In the genomic region with DNA sequence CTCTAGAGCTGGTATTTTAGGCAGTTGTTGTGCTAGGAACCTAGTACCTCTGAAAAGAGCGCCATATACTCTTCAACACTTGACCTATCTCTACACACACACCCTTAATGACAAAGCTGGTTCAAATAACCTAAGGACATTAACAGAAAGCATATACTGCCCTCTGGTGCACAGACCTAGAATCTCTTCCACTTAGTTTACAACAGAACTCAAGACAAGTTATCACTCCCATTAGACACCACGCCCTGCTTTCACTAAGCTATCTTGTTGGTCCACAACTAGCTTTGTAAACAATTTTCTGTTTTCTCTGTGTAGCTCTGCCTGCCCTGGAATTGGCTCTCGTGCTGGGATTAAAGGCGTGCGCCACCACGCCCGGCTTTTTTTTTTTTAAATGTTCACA, we compare ENCODE assay signal across 9 mouse cellular contexts. TPM values are rescaled to one million over a fixed set of nuclear protein-coding genes. Genes with fewer than 3 reads are reported as not detected.
DNase-seq lines count a peak whose midpoint lies in the region; ATAC-seq and TF ChIP-seq lines count a peak whose summit lies in the region.
"Had no signal": no experiment of that assay in that cellular context is flagged by ENCODE, and none has a peak within 500 bp of the region (broad histone marks: within the 10 kb centered on the region; RNA-seq: fewer than 3 reads in every experiment).

No protein-coding gene starts in this region.

- no peaks in the 10 kb centered on the region for H3K27me3 ChIP-seq in hindbrain, postnatal 0 days (ENCODE audit: insufficient read depth, low read length)
- H3K27me3 ChIP-seq in hindbrain, embryonic 13.5 days = no peaks in the 10 kb centered on the region
- H3K27me3 ChIP-seq: embryonic facial prominence, embryonic 13.5 days had no signal

- no peaks in the 10 kb centered on the region for H3K9me3 ChIP-seq in hindbrain, postnatal 0 days (ENCODE audit: low read length)
- no peaks in the 10 kb centered on the region for H3K9me3 ChIP-seq in hindbrain, embryonic 13.5 days
- H3K9me3 ChIP-seq: embryonic facial prominence, embryonic 13.5 days had no signal

- H3K4me3 ChIP-seq in hindbrain, postnatal 0 days (ENCODE audit: low read length) = no peak overlapping the region
- no peak overlapping the region for H3K4me3 ChIP-seq in hindbrain, embryonic 13.5 days
- H3K4me3 ChIP-seq: embryonic facial prominence, embryonic 13.5 days had no signal

- no peak overlapping the region for H3K27ac ChIP-seq in hindbrain, postnatal 0 days
- no peak overlapping the region for H3K27ac ChIP-seq in hindbrain, embryonic 13.5 days
- H3K27ac ChIP-seq: embryonic facial prominence, embryonic 13.5 days had no signal

- 90% methylated on average over 7 of the region's 7 CpGs for WGBS in hindbrain, postnatal 0 days
- 93% methylated on average over 7 of the region's 7 CpGs for WGBS in hindbrain, embryonic 13.5 days

- no peak overlapping the region for H3K9ac ChIP-seq in hindbrain, postnatal 0 days (replicated peaks; ENCODE audit: low read length)
- no peak overlapping the region for H3K9ac ChIP-seq in hindbrain, embryonic 13.5 days
- H3K9ac ChIP-seq: embryonic facial prominence, embryonic 13.5 days had no signal

- peaks cover 26% of the 10 kb centered on the region; the same call in 1 of the 2 replicates for H3K36me3 ChIP-seq in hindbrain, postnatal 0 days (ENCODE audit: insufficient read depth, low read length)
- H3K36me3 ChIP-seq in hindbrain, embryonic 13.5 days = peaks cover 37% of the 10 kb centered on the region

- peak; percentile 74 for TF ChIP-seq CTCF in hindbrain, postnatal 0 days (IDR thresholded peaks at IDR 0.05; ENCODE audit: low read depth)

- no peak overlapping the region for H3K4me2 ChIP-seq in hindbrain, postnatal 0 days (ENCODE audit: low read depth, low read length)
- H3K4me2 ChIP-seq in hindbrain, embryonic 13.5 days = no peak overlapping the region
- H3K4me2 ChIP-seq: embryonic facial prominence, embryonic 13.5 days had no signal

- ATAC-seq in hindbrain, postnatal 0 days = no peak
- ATAC-seq in hindbrain, embryonic 13.5 days (ENCODE audit: low FRiP score) = no peak

- peak; percentile 74 for DNase-seq in hindbrain, postnatal 0 days (ENCODE audit: low spot score)
- peak; percentile 80 for DNase-seq in ES-CJ7 (ENCODE audit: low read depth, low spot score)
- DNase-seq in brain, adult 2 months (ENCODE audit: low read depth, low spot score) = peak; percentile 81
- peak; percentile 59 for DNase-seq in liver
- DNase-seq in retina, postnatal 1 day = peak; percentile 71
- no peak for DNase-seq in layer of hippocampus, postnatal 36 days

- no peaks in the 10 kb centered on the region for H3K4me1 ChIP-seq in hindbrain, postnatal 0 days (ENCODE audit: insufficient read depth, low read length)
- H3K4me1 ChIP-seq in hindbrain, embryonic 13.5 days (replicated peaks) = peaks cover 26% of the 10 kb centered on the region

RNA-seq across cellular contexts. Expression of a gene that starts 5.7 kb away (rescaled TPM):
- 264 and 324 TPM in 2 replicates for total RNA-seq in hindbrain, postnatal 0 days (2014; rRNA removed)
- 223 and 233 TPM in 2 replicates for polyA plus RNA-seq in hindbrain, postnatal 0 days (2015; fragmentation: Nextera tagmentation; extraction: Ambion mirVana)
- polyA plus RNA-seq in hindbrain, embryonic 13.5 days (2015; fragmentation: Nextera tagmentation; extraction: Ambion mirVana) = 252 and 267 TPM in 2 replicates
- 100 to 1,000 TPM; 103 to 109 TPM for total RNA-seq in layer of hippocampus, postnatal 36 days (2021)

RNA-seq across cellular contexts. Expression of a gene that starts 14.0 kb away (rescaled TPM):
- total RNA-seq in hindbrain, postnatal 0 days (2014; rRNA removed) = 145 and 147 TPM in 2 replicates
- 304 and 315 TPM in 2 replicates for polyA plus RNA-seq in hindbrain, postnatal 0 days (2015; fragmentation: Nextera tagmentation; extraction: Ambion mirVana)
- polyA plus RNA-seq in hindbrain, embryonic 13.5 days (2015; fragmentation: Nextera tagmentation; extraction: Ambion mirVana) = 239 and 250 TPM in 2 replicates
- total RNA-seq in layer of hippocampus, postnatal 36 days (2021) = 100 to 1,000 TPM; 454 to 487 TPM

RNA-seq across cellular contexts. Expression of a gene that starts 17.3 kb away (rescaled TPM):
- 13.7 and 13.9 TPM in 2 replicates for total RNA-seq in hindbrain, postnatal 0 days (2014; rRNA removed)
- 16.8 and 18.2 TPM in 2 replicates for polyA plus RNA-seq in hindbrain, postnatal 0 days (2015; fragmentation: Nextera tagmentation; extraction: Ambion mirVana)
- polyA plus RNA-seq in hindbrain, embryonic 13.5 days (2015; fragmentation: Nextera tagmentation; extraction: Ambion mirVana) = 2.5 and 3.5 TPM in 2 replicates
- total RNA-seq in layer of hippocampus, postnatal 36 days (2021) = 1 to 10 TPM; 1.4 to 2.0 TPM

RNA-seq across cellular contexts. Expression of a gene that starts 24.0 kb away (rescaled TPM):
- total RNA-seq in hindbrain, postnatal 0 days (2014; rRNA removed) = not detected in 2 replicates
- polyA plus RNA-seq in hindbrain, postnatal 0 days (2015; fragmentation: Nextera tagmentation; extraction: Ambion mirVana) = 0.53 TPM in 1 of 2 replicates, not detected in the other
- not detected in 2 replicates for polyA plus RNA-seq in hindbrain, embryonic 13.5 days (2015; fragmentation: Nextera tagmentation; extraction: Ambion mirVana)
- not detected for total RNA-seq in layer of hippocampus, postnatal 36 days (2021)
- total RNA-seq: left cerebral cortex, postnatal 14 days had no signal
- polyA plus RNA-seq: embryonic facial prominence, embryonic 13.5 days had no signal

RNA-seq across cellular contexts. Expression of a gene that starts 24.1 kb away (rescaled TPM):
- 2.0 TPM in 1 of 2 replicates, not detected in the other for total RNA-seq in hindbrain, postnatal 0 days (2014; rRNA removed)
- 1.1 and 1.3 TPM in 2 replicates for polyA plus RNA-seq in hindbrain, postnatal 0 days (2015; fragmentation: Nextera tagmentation; extraction: Ambion mirVana)
- polyA plus RNA-seq in hindbrain, embryonic 13.5 days (2015; fragmentation: Nextera tagmentation; extraction: Ambion mirVana) = 0.38 and 0.56 TPM in 2 replicates
- under 1 TPM in 1 of 2 experiments, not detected in 1; 0.47 TPM for total RNA-seq in layer of hippocampus, postnatal 36 days (2021)
- polyA plus RNA-seq: embryonic facial prominence, embryonic 13.5 days had no signal

Comparison
In these comparisons a context has a peak if more than half of its experiments do, and no peak if none do; other contexts are left out.
1. DNase-seq: peak in hindbrain, postnatal 0 days (single experiment), ES-CJ7 (single experiment), brain, adult 2 months (single experiment), liver (single experiment) and retina, postnatal 1 day (single experiment); none in layer of hippocampus, postnatal 36 days (0 of 2).